Mouse (Mus musculus) embryonic facial prominence, embryonic 14.5 days (tissue): ENCODE measurements around the gene Psmd1. TPM values are rescaled to one million over a fixed set of nuclear protein-coding genes. Genes with fewer than 3 reads are reported as not detected.

Experiments
- ATAC-seq: fragments of 200-750 bp; cut with Nextera tagmentation; 2 replicates; pipeline ENCODE4 v1.8.0; 2017; ENCODE audit warnings: low read depth, moderate number of reproducible peaks, moderate TSS enrichment
- DNase-seq: peaks from one replicate; pipeline ENCODE4 v3.0.0-alpha.2; 2015; ENCODE audit warnings: low spot score
- H3K27ac ChIP-seq: fragments of 300-500 bp; sonication (generic); replicated peaks from 2 replicates; pipeline ENCODE4 v1.5.1; 2014; ENCODE audit warnings: low read depth, mild to moderate bottlenecking, low read length, moderate library complexity
- H3K27me3 ChIP-seq: fragments of 300-500 bp; sonication (generic); replicated peaks from 2 replicates; pipeline ENCODE4 v1.6.1; 2014; ENCODE audit warnings: low read length; ENCODE audit not compliant: control insufficient read depth, insufficient read depth
- H3K36me3 ChIP-seq: fragments of 300-500 bp; sonication (generic); 2 replicates; pipeline ENCODE4 v1.6.1; 2014; ENCODE audit warnings: low read length, mixed read lengths; ENCODE audit not compliant: control insufficient read depth, insufficient read depth
- H3K4me1 ChIP-seq: fragments of 300-500 bp; sonication (generic); 2 replicates; pipeline ENCODE4 v1.6.1; 2014; ENCODE audit warnings: antibody characterized with exemption, low read length; ENCODE audit not compliant: control insufficient read depth, insufficient read depth
- H3K4me2 ChIP-seq: fragments of 300-500 bp; sonication (generic); 2 replicates; pipeline ENCODE4 v1.6.1; 2014; ENCODE audit warnings: low read depth, mild to moderate bottlenecking, low read length, moderate library complexity, mixed read lengths
- H3K4me3 ChIP-seq: fragments of 300-500 bp; sonication (generic); 2 replicates; pipeline ENCODE4 v1.5.1; 2014; ENCODE audit warnings: low read depth, mild to moderate bottlenecking, low read length
- H3K9ac ChIP-seq: fragments of 300-500 bp; sonication (generic); 2 replicates; pipeline ENCODE4 v1.6.1; 2014; ENCODE audit warnings: low read depth, mild to moderate bottlenecking, low read length, moderate library complexity, mixed read lengths
- H3K9me3 ChIP-seq: fragments of 300-500 bp; sonication (generic); 2 replicates; pipeline ENCODE4 v1.6.1; 2016; ENCODE audit warnings: low read length; ENCODE audit not compliant: control insufficient read depth
- WGBS: fragments of 180-500 bp; shearing (Covaris S2); extraction: QIAGEN DNeasy Blood & Tissue Kit; methylation state at CpG from one replicate; pipeline ENCODE4 v1.1.7; 2014; 5-methylcytosine and 5-hydroxymethylcytosine counted together
- polyA plus RNA-seq: library from polyadenylated mRNA; unstranded; fragments of >200 nt; fragmentation: Nextera tagmentation; extraction: Ambion mirVana; gene quantifications from 2 replicates; pipeline ENCODE4 v1.2.1, GENCODE M21; 2014

Psmd1 gene
- polyA plus RNA-seq, 1 experiment from 2014 or later = 159 TPM

- Histone ChIP-seq H3K27ac (no peak overlapping the region), H3K4me1 (no peaks in the 10 kb centered on the region), H3K36me3 (no peaks in the 10 kb centered on the region), H3K4me3 (no peak overlapping the region), H3K9me3 (no peaks in the 10 kb centered on the region), H3K27me3 (no peaks in the 10 kb centered on the region), H3K9ac (no peak overlapping the region), H3K4me2 (no peak overlapping the region)
- ATAC-seq = no peak
- 78% methylated on average over 9 of the region's 9 CpGs for WGBS
- peak; percentile 13 for DNase-seq
These were observed 84.0 kb downstream of the Psmd1 start for GRCm38 (mm10) chr1:86148161-86148560.

GRCm38 (mm10) chr1:86150929-86151328 lies 86.7 kb downstream of the Psmd1 start:
- DNase-seq (no peak), ATAC-seq (no peak)
- Histone ChIP-seq H3K27me3 (no peaks in the 10 kb centered on the region), H3K9me3 (no peaks in the 10 kb centered on the region), H3K27ac (no peak overlapping the region), H3K4me1 (0 out of 2 replicates have a peak, but pooled peaks cover 2% of the 10 kb centered on the region), H3K4me3 (no peak overlapping the region), H3K4me2 (no peak overlapping the region), H3K9ac (no peak overlapping the region), H3K36me3 (no peaks in the 10 kb centered on the region)
- 73% methylated on average over 6 of the region's 6 CpGs for WGBS

GRCm38 (mm10) chr1:86151376-86151775 lies 87.2 kb downstream of the Psmd1 start:
- Histone ChIP-seq H3K9me3 (no peaks in the 10 kb centered on the region), H3K27ac (no peak overlapping the region), H3K4me3 (no peak overlapping the region), H3K4me1 (0 out of 2 replicates have a peak, but pooled peaks cover 2% of the 10 kb centered on the region), H3K4me2 (no peak overlapping the region), H3K27me3 (no peaks in the 10 kb centered on the region), H3K9ac (no peak overlapping the region), H3K36me3 (no peaks in the 10 kb centered on the region)
- 83% methylated on average over 7 of the region's 7 CpGs for WGBS
- no peak for DNase-seq
- no peak for ATAC-seq

DNA sequence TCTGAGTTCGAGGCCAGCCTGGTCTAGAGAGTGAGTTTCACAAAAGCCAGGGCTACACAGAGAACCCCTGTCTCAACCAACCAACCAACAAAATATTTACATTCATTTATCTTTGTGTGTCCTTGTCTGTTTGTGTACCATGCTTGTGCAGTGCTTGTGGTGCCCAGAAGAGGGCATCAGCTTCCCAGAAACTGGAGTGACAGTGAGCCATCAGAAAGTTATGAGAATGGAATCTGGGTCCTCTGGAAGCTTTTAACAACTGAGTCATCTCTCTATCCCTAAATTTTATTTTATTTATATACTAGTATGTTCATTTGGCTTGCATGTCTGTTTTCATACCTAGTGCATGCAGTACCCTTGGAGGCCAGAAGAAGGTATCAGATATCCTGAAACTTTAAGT lies 88.4 kb downstream of the Psmd1 start:
- Histone ChIP-seq H3K9ac (no peak overlapping the region), H3K4me1 (0 out of 2 replicates have a peak, but pooled peaks cover 2% of the 10 kb centered on the region), H3K4me2 (no peak overlapping the region), H3K4me3 (no peak overlapping the region), H3K36me3 (no peaks in the 10 kb centered on the region), H3K27me3 (no peaks in the 10 kb centered on the region), H3K9me3 (no peaks in the 10 kb centered on the region), H3K27ac (no peak overlapping the region)
- no peak for ATAC-seq
- DNase-seq = no peak
- 88% methylated on average over 1 of the region's 1 CpGs for WGBS

- DNase-seq = peak; percentile 99
- H3K4me2 ChIP-seq = peak within 1 kb of the TSS; percentile 81
- no peaks in the 10 kb centered on the region for H3K36me3 ChIP-seq
- H3K4me3 ChIP-seq = peak within 1 kb of the TSS; percentile 80
- peak within 1 kb of the TSS; percentile 93 for H3K27ac ChIP-seq
- WGBS = 4% methylated on average over 36 of the region's 40 CpGs
- H3K4me1 ChIP-seq = 0 out of 2 replicates have a peak, but pooled peaks cover 2% of the 10 kb centered on the region
- H3K9me3 ChIP-seq = no peaks in the 10 kb centered on the region
- peak within 1 kb of the TSS; percentile 77 for H3K9ac ChIP-seq
- ATAC-seq = peak; percentile 100
- H3K27me3 ChIP-seq = no peaks in the 10 kb centered on the region
These were observed 90.1 kb downstream of the Psmd1 start, which contains the start of gene Armc9 for GRCm38 (mm10) chr1:86154133-86154823. Armc9 (plus strand) TSS chr1:86154780.

GRCm38 (mm10) chr1:86154824-86155164 lies 90.6 kb downstream of the Psmd1 start:
- Histone ChIP-seq H3K9me3 (no peaks in the 10 kb centered on the region), H3K27me3 (no peaks in the 10 kb centered on the region), H3K9ac (peak overlapping the region; percentile 77), H3K4me2 (peak overlapping the region; percentile 81), H3K36me3 (no peaks in the 10 kb centered on the region), H3K4me1 (0 out of 2 replicates have a peak, but pooled peaks cover 2% of the 10 kb centered on the region), H3K27ac (no peak overlapping the region), H3K4me3 (peak overlapping the region; percentile 80)
- no peak for ATAC-seq
- DNase-seq = no peak
- 0% methylated on average over 1 of the region's 18 CpGs for WGBS

- no peak for ATAC-seq
- Histone ChIP-seq H3K4me1 (0 out of 2 replicates have a peak, but pooled peaks cover 2% of the 10 kb centered on the region), H3K4me3 (no peak overlapping the region), H3K27ac (no peak overlapping the region), H3K4me2 (no peak overlapping the region), H3K9ac (0 out of 2 replicates have a peak overlapping the region, but pooled peaks have one; percentile 30), H3K36me3 (peaks cover 12% of the 10 kb centered on the region), H3K27me3 (no peaks in the 10 kb centered on the region), H3K9me3 (no peaks in the 10 kb centered on the region)
- no peak for DNase-seq
- 83% methylated on average over 3 of the region's 3 CpGs for WGBS
These were observed 91.9 kb downstream of the Psmd1 start for GRCm38 (mm10) chr1:86156075-86156474.

DNA sequence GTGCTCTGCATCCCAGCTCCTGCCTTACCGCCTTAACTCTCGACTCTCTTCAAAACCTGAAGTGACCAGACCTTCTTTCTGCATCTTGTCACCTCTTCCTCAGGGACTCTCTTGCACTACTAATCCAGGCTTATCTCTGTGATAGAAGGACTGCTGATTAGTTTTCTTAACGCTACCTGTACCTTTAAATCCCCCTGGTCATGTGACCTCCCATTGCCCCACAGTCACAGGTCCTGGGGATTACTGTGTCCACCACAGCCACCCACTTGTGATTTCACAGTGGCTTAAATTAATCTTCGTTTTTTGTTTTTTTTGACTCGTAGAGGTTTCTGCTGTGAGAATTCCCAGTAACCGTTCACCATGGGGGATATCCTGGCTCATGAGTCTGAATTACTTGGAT lies 92.4 kb downstream of the Psmd1 start:
- H3K9ac ChIP-seq = 0 out of 2 replicates have a peak overlapping the region, but pooled peaks have one; percentile 30
- no peaks in the 10 kb centered on the region for H3K27me3 ChIP-seq
- no peak overlapping the region for H3K27ac ChIP-seq
- 0 out of 2 replicates have a peak, but pooled peaks cover 2% of the 10 kb centered on the region for H3K4me1 ChIP-seq
- no peak overlapping the region for H3K4me3 ChIP-seq
- WGBS = 82% methylated on average over 6 of the region's 6 CpGs
- H3K9me3 ChIP-seq = no peaks in the 10 kb centered on the region
- ATAC-seq (no peak), DNase-seq (no peak)
- peaks cover 17% of the 10 kb centered on the region for H3K36me3 ChIP-seq
- H3K4me2 ChIP-seq = no peak overlapping the region

GRCm38 (mm10) chr1:86160059-86160458 lies 95.9 kb downstream of the Psmd1 start:
- H3K4me1 ChIP-seq = 0 out of 2 replicates have a peak, but pooled peaks cover 2% of the 10 kb centered on the region
- H3K27ac ChIP-seq = no peak overlapping the region
- no peaks in the 10 kb centered on the region for H3K9me3 ChIP-seq
- no peak overlapping the region for H3K4me3 ChIP-seq
- no peak for ATAC-seq
- H3K9ac ChIP-seq = no peak overlapping the region
- no peak for DNase-seq
- H3K36me3 ChIP-seq = peaks cover 46% of the 10 kb centered on the region
- 92% methylated on average over 6 of the region's 6 CpGs for WGBS
- H3K27me3 ChIP-seq = no peaks in the 10 kb centered on the region
- no peak overlapping the region for H3K4me2 ChIP-seq
